Mouse (Mus musculus): ENCODE data around the gene Bbc3. TPM values are rescaled to one million over a fixed set of nuclear protein-coding genes. Genes with fewer than 3 reads are reported as not detected.

The Bbc3 gene
- total and polyA plus RNA-seq, 3 experiments, result 2.9 to 9.3 TPM; not detected in 1

DNA sequence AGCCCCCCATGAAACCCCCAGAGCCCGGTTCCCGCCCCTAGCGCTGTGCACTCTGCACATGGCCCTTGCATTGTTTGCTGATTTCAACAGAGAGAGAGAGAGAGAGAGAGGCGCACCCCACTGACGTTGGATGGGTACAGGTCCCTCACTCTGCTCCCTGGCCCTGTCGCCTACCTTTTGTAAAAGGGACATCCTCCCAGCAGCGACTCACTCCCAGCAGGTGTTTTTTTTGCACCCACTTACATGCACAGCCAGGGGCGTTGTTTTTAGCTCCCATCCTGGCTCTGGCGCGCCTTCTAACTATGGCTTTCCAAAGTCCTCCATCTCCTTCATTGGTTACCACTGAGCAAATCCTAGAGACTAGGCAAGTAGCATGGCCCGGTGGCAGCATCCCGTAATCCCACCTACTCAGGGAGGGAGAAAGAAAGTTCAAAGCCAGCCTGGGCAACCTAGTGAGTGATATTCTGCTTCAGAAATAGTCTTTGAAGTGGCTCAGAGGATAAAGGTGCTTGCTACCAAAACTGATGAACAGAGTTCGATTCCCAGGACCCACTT lies 6.1 kb downstream of the Bbc3 start:
- peaks cover 14% of the 10 kb centered on the region for H3K79me2 ChIP-seq (ENCODE audit: control insufficient read depth, insufficient read depth, low read length, poor library complexity)
- no peak for DNase-seq (ENCODE audit: low read depth, low spot score)
- peak overlapping the region; percentile 32; the same call in 1 of the 2 replicates for H3K27ac ChIP-seq (ENCODE audit: control insufficient read depth, low read depth, low read length)
- peak overlapping the region; percentile 54 to 57; a peak in 3 of 4 replicates for H3K4me3 ChIP-seq (ENCODE audit: control insufficient read depth in 1 of 2, insufficient read depth in 1 of 2, low read depth in 2 of 2, low read length in 2 of 2)
- H3K9ac ChIP-seq (ENCODE audit: control insufficient read depth, low read depth, low read length, poor library complexity, severe bottlenecking), result peak overlapping the region; percentile 75
- no peaks in the 10 kb centered on the region for H3K27me3 ChIP-seq (ENCODE audit: control insufficient read depth in 1 of 2, insufficient read depth in 2 of 2, low read length in 2 of 2)
- peaks cover 0 to 3% of the 10 kb centered on the region in 2 experiments; a peak in 2 of 4 replicates for H3K36me3 ChIP-seq (ENCODE audit: control insufficient read depth in 1 of 2, insufficient read depth in 2 of 2, low read length in 2 of 2)
- TF ChIP-seq ZNF384 (IDR thresholded peaks at IDR 0.05; ENCODE audit: low read depth, low read length) (0 out of 2 replicates have a peak, but pooled peaks have one; percentile 10), BHLHE40 (IDR thresholded peaks at IDR 0.05; ENCODE audit: borderline replicate concordance, low read depth, low read length) (no peak), HCFC1 (IDR thresholded peaks at IDR 0.05; ENCODE audit: low read depth, low read length) (0 out of 2 replicates have a peak, but pooled peaks have one; percentile 13), POLR2AphosphoS5 (IDR thresholded peaks at IDR 0.05; ENCODE audit: borderline replicate concordance, low read depth, low read length) (no peak)
- peaks cover 4 to 11% of the 10 kb centered on the region in 2 experiments; a peak in 3 of 4 replicates for H3K4me1 ChIP-seq (ENCODE audit: control insufficient read depth in 1 of 2, insufficient read depth in 2 of 2, low read length in 2 of 2)
- H3K9me3 ChIP-seq (replicated peaks; ENCODE audit: insufficient read depth, low read length), result no peaks in the 10 kb centered on the region

DNA sequence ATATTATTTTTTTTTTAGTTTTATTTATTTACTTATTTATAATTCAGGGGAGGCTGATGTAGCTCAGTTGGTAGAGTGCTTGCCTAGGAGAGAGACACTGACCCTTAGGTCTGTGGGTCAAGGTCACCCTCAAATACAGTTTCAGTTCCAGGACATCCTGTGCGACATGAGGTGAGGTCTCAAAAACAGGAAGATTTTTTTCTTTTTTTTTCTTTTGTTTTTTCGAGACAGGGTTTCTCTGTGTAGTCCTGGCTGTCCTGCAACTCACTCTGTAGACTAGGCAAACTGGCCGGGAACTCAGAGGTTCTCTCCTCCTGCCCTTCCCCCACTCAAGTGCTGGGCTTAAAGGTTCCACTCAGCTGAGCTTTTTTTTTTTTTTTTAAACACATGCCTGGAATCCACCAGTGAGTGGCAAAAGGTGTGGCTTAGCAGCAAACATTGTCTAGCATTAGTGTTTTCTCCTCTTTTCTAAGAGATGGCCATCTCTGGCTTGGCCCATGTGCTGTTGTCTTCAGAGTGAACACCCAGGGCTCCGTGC lies 7.1 kb downstream of the Bbc3 start:
- Histone ChIP-seq H3K9me3 (replicated peaks; ENCODE audit: insufficient read depth, low read length) (no peaks in the 10 kb centered on the region), H3K4me1 (ENCODE audit: control insufficient read depth in 1 of 2, insufficient read depth in 2 of 2, low read length in 2 of 2) (peaks cover 4 to 11% of the 10 kb centered on the region in 2 experiments; a peak in 3 of 4 replicates), H3K27ac (ENCODE audit: control insufficient read depth, low read depth, low read length) (no peak overlapping the region), H3K4me3 (ENCODE audit: control insufficient read depth in 1 of 2, insufficient read depth in 1 of 2, low read depth in 2 of 2, low read length in 2 of 2) (no peak overlapping the region), H3K27me3 (ENCODE audit: control insufficient read depth in 1 of 2, insufficient read depth in 2 of 2, low read length in 2 of 2) (no peaks in the 10 kb centered on the region), H3K36me3 (ENCODE audit: control insufficient read depth in 1 of 2, insufficient read depth in 2 of 2, low read length in 2 of 2) (peaks cover 0 to 3% of the 10 kb centered on the region in 2 experiments; a peak in 2 of 4 replicates), H3K79me2 (ENCODE audit: control insufficient read depth, insufficient read depth, low read length, poor library complexity) (peaks cover 14% of the 10 kb centered on the region), H3K9ac (ENCODE audit: control insufficient read depth, low read depth, low read length, poor library complexity, severe bottlenecking) (no peak overlapping the region)
- TF ChIP-seq TAL1 (IDR thresholded peaks at IDR 0.05; ENCODE audit: low read length) (no peak), ZNF384 (IDR thresholded peaks at IDR 0.05; ENCODE audit: low read depth, low read length) (no peak), MEF2A (IDR thresholded peaks at IDR 0.05; ENCODE audit: extremely low read depth, insufficient replicate concordance, low read depth, low read length, poor library complexity, severe bottlenecking) (no peak), MXI1 (IDR thresholded peaks at IDR 0.05; ENCODE audit: low read depth, low read length) (no peak), POLR2A (IDR thresholded peaks at IDR 0.05; ENCODE audit: control insufficient read depth in 1 of 2, insufficient read depth in 1 of 2, low read depth in 1 of 2, low read length in 2 of 2, poor library complexity in 1 of 2) (no peak), ETS1 (IDR thresholded peaks at IDR 0.05; ENCODE audit: low read depth, low read length) (no peak), CHD1 (IDR thresholded peaks at IDR 0.05; ENCODE audit: low read depth, low read length) (no peak), MAX (IDR thresholded peaks at IDR 0.05; ENCODE audit: low read length) (no peak), NRF1 (IDR thresholded peaks at IDR 0.05; ENCODE audit: insufficient read depth, low read depth, low read length, poor library complexity, severe bottlenecking) (no peak), ZKSCAN1 (IDR thresholded peaks at IDR 0.05; ENCODE audit: low read depth, low read length) (no peak), POLR2AphosphoS2 (IDR thresholded peaks at IDR 0.05; ENCODE audit: low read length) (no peak)
- no peak for DNase-seq (ENCODE audit: low read depth, low spot score)
